Mouse (Mus musculus) layer of hippocampus, postnatal 14 days (tissue): Measurements from ENCODE around the gene Stoml2. TPM values are rescaled to one million over a fixed set of nuclear protein-coding genes. Genes with fewer than 3 reads are reported as not detected.
"Not testable (repeated sequence)": the region's sequence is repeated elsewhere in the genome, so short reads cannot be mapped to it uniquely, and the experiment has no call there.

Experiments used
- DNase-seq, 2 experiments: peaks; one replicate each; pipeline ENCODE4 v3.0.0; 2021 to 2022; ENCODE audit warnings: low spot score in 2 of 2, mixed read lengths in 1 of 2
- total RNA-seq, 2 experiments: library from RNA; stranded (reverse); gene quantifications; 2 replicates each; pipeline ENCODE4 v1.2.3; 2021

Stoml2 gene
- total RNA-seq, 2 experiments from 2014 or later: 102 to 103 TPM

GRCm38 (mm10) chr4:43005765-43006164 is 25.7 kb downstream of the Stoml2 start:
- DNase-seq: peak in 1 of 2 experiments; percentile 41

GRCm38 (mm10) chr4:43004951-43005350 is 26.6 kb downstream of the Stoml2 start:
- DNase-seq: no peak

- DNase-seq: no peak
These were observed 28.6 kb downstream of the Stoml2 start for GRCm38 (mm10) chr4:43002756-43003439.

- no peak for DNase-seq
These were observed 30.2 kb downstream of the Stoml2 start for GRCm38 (mm10) chr4:43001272-43001671.

- peak; percentile 99 to 100 for DNase-seq
These were observed 31.1 kb downstream of the Stoml2 start, which contains the start of gene Vcp for GRCm38 (mm10) chr4:43000141-43000986. Gene Vcp (minus strand): TSS chr4:43000507.

- peak; percentile 67 to 68 for DNase-seq
These were observed 31.9 kb downstream of the Stoml2 start for GRCm38 (mm10) chr4:42999451-43000140.

DNA sequence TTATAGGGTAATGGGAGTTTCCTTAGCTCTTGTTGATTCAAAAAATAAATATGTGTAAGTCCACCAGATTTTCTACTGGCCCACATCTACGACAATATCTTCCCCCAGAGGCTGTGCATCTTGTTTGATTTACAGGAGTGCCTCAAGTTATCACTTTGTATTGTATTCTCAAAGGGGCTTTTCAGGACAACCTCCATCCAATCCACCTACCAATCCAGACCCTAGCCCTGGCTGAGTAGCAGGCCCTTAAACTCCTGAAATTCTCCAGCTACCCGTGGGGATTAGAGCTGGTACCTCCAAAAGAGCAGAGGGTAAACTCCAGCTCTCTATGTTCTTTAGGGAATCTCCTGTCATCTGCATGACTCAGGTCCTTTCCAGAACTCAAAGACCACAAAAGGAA is 33.5 kb downstream of the Stoml2 start:
- DNase-seq: no peak

- DNase-seq: no peak
These were observed 43.2 kb downstream of the Stoml2 start for GRCm38 (mm10) chr4:42988296-42988695.

DNA sequence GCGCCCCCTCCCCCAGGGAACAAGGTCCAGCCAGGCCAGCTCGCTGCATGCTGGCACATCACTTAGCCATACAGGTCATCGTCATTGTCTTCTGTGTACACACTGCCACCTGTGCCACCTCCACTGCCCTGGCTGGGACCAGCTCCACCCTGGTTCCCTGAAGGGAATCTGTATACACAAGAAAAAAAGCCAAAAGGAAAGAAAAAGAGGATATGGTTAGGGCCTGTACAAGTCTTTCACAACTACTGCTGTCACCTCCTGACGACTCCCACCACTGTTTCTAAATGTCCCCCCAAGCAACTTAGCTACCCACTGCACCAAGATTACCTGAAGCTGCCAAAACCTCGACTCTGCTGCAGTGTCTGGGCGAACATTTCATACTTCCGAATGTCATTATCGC is 51.0 kb downstream of the Stoml2 start:
- not testable (repeated sequence) for DNase-seq

GRCm38 (mm10) chr4:42978062-42978461 is 53.4 kb downstream of the Stoml2 start:
- no peak for DNase-seq

Other genes with a start within 250 kb of the Stoml2 start
- gene Fam205a1, start 177.8 kb downstream of the Stoml2 start, total RNA-seq: under 1 TPM; 0.46 to 0.64 TPM
- 1 to 10 TPM in 1 of 2 experiments, under 1 TPM in 1; 0.65 to 1.0 TPM for gene Gm12394, start 174.9 kb downstream of the Stoml2 start, total RNA-seq
- gene Fam205c, start 157.5 kb downstream of the Stoml2 start, total RNA-seq: under 1 TPM; 0.38 to 0.46 TPM
- gene Phf24, start 115.0 kb downstream of the Stoml2 start, total RNA-seq: 100 to 1,000 TPM; 121 to 134 TPM
- gene Dnajb5, start 81.9 kb downstream of the Stoml2 start, total RNA-seq: 100 to 1,000 TPM; 213 to 218 TPM
- gene 1700022I11Rik, start 62.1 kb downstream of the Stoml2 start, total RNA-seq: not detected
- 100 to 1,000 TPM; 214 to 228 TPM for gene Vcp, start 31.2 kb downstream of the Stoml2 start, total RNA-seq
- 10 to 100 TPM in 1 of 2 experiments, 1 to 10 TPM in 1; 9.9 to 11.6 TPM for gene Fancg, start 21.2 kb downstream of the Stoml2 start, total RNA-seq
- gene Pigo, start 5.9 kb downstream of the Stoml2 start, total RNA-seq: 10 to 100 TPM; 29.1 to 32.0 TPM
- gene Fam214b, start 14.5 kb upstream of the Stoml2 start, total RNA-seq: 10 to 100 TPM; 35.0 to 40.2 TPM
- gene Unc13b, start 27.2 kb upstream of the Stoml2 start, total RNA-seq: 10 to 100 TPM; 48.4 to 53.3 TPM
- gene Atp8b5, start 235.4 kb upstream of the Stoml2 start, total RNA-seq: under 1 TPM; 0.28 to 0.52 TPM